Mouse (Mus musculus) layer of hippocampus, postnatal 36 days (tissue): ENCODE data around the gene Emx1. TPM values are rescaled to one million over a fixed set of nuclear protein-coding genes. Genes with fewer than 3 reads are reported as not detected.
"Not testable (repeated sequence)": the region's sequence is repeated elsewhere in the genome, so short reads cannot be mapped to it uniquely, and the experiment has no call there.

Experiments
- DNase-seq, 2 experiments: peaks; one replicate each; pipeline ENCODE4 v3.0.0; 2022
- total RNA-seq, 2 experiments: library from RNA; stranded (reverse); gene quantifications; 2 replicates each; pipeline ENCODE4 v1.2.3; 2021

The Emx1 gene
- total RNA-seq: 10 to 100 TPM; 17.6 to 19.3 TPM

DNA sequence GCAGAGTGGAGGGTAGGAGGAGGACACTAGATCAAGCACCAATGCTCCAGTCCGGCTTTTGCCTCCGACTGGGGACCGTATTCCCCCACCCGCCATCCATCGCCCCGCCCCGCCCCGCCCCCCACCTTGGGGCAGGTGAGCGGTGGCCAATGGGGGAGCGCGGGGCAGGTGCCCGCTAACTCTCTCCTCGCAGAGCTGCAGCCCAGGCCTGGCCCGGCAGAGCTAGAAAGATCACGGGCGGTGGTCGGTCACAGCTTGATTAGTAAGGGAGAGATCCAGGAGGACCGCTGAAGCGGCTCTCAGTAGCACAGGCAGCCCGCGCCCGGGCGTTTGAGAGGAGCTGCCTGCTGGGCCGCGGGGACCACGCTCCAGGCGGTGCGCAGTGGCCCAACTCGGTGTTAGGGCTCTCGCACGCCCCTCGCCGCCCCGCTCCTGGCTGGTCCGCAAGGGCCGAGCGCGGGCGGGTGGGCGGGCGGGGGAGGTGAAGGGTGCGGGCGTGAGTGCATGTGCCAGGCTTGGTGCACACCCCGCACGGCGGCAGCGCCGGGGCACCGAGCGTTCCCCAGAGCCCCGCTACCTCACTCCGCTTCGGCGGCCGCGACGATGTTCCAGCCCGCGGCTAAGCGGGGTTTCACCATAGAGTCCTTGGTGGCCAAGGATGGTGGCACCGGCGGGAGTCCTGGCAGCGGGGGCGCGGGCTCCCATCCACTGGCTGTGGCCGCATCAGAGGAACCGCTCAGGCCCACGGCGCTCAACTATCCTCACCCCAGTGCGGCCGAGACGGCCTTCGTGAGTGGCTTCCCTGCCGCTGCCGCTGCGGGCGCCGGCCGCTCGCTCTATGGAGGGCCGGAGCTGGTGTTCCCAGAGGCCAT lies at the start of gene Emx1:
Gene Emx1, plus strand, starts transcription at position 99 of the 872 bp plus-strand sequence.
- DNase-seq: peak; percentile 68 to 73

DNA sequence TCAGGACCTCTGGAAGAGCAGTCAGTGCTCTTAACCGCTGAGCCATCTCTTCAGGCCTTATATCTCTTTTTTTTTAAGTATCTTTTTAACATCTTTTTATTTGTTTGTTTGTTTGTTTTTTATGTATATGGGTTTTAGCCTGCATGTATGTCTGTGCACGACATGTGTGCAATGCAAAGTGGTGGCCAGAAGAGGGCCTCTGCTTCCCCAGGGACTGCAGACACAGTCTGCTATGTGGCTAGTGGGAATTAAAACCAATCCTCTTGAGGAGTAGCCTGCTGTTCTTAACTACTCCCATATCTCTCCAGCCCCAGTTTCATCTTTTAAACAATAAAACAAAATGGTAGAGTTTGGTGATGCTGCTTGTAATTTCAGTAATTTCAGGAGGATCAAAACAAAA lies 47.7 kb upstream of the Emx1 start:
- DNase-seq: no peak

DNA sequence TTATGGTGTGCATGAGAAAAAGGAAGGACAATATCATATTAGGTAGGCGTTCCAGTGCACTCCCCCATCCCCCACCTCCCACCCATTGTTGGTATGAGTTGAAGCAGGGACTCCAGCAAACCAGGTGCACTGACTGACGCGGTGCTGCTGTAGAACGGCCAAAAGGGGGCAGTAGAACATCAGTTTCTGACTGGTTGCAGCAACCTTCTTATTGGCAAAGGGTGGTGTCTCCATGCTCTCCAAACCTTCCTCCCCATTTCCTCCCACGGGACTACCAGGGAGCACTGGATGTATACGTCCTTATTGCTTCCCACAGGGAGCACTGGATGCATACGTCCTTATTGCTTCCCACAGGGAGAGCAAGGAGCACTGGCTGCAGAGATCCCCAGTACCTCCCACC lies 46.2 kb upstream of the Emx1 start:
- DNase-seq: peak; percentile 29 to 44

DNA sequence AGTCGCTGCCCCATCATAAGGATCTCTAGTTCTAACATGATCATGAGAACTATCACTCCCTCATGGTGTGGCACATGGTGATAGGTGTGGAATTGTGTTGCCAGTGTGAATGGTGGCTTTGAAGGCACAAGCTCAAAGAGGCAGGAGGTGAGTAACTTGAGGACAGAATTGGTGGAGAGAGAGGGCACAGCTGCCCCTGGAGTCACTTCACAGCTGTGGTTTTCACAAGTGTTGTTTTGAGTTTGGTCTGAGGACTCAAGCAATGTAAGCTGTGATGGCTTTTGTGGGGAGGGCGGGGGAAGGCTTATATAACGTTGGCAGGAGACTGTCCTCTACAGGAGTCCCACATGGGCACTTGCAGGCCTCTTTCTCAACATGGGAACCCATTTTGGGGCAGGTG lies 42.8 kb upstream of the Emx1 start:
- DNase-seq: no peak

DNA sequence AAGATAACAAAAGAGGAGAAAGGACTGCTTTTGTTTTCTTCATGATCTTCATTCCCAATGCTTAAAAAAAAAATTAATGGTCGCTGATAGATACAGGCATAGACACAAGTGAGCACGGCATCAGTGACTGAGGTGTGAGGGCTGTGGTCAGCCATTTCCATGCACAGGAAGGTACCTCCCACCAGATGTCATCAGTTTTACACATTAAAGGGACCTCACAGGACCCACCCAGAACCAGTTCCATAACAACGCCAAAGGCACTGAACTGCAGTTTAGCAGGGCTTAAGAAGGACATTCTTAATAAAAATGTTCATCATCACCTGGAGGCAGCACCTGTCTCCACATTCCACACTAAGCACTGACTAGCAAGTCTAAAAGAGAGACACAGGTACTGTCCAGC lies 39.6 kb upstream of the Emx1 start:
- DNase-seq: no peak

DNA sequence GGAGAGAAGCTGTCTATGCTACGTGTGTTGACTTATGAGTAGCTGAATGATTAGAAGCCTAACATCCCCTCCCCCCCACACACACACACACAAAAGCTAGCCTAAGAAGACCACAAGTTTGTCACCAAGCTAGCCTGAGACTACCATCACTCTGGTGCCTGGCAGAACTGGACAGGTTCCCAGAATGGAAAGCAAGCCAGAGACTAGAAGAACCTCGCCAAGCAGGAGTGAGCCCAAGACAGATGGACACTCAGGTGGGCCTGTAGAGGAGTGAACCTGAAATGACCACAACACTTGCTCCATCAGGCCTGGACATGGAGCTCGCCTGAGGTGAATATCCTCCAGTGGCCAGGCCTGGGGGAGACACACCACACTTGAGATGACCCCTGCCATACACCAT lies 36.9 kb upstream of the Emx1 start:
- no peak for DNase-seq

DNA sequence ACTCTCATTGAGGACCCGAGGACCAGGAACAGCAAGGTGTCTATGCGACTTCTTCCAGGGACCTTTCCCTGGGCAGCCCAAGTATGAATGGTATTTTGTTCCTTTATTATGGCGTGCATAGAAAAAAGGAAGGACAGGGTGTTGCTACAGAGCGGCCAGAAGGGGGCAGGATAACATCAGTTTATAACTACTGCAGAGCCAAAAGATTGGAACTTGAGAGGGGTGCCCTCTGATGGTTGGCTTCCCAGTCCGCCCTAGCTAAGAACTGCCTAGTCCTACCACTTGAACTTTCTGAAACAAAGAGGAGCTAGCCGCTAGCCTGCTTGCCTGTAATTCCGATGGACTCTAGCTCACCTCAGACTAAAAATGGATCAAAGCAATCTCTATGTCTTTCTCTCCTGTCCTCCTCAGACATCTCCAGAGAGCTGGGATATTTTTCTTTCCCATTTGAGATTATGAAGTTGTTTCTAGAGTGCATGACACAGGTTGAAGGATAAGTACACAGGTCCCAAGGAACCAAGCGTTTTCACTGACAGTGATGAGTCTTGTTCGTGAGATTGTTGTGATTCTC lies 33.2 kb upstream of the Emx1 start:
- peak; percentile 61 to 71 for DNase-seq

DNA sequence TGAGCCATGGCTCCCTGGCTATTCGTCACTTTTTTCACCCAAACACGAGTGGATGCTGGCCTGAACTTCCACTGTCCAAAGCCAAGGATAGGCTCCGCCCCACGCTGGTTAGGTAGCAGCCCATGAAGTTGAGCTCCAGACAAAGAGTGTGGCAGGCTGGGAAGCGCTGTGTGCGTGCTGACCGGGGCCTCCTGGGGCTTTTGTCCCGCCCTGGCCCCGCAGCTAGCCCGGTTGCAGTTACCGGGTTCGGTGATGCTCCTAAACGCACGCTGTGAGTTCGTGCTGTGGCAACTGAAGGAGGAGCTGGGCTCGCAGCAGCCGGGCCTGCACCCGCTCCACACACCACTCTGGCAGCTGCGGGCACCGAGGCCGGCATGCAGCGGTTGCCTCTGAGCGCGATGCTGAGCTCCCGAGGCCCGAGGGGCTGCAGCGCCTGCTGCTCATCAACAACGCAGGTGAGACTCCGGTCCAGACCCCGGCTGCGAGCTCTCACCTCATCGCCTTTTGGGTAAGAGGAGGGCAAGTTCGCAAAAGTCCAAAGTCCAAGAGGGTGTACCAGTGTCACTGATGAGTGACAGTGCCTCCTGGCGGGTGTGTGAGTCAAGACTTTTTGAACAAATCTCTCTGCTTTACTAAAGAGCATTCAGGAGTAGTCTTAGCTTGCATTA lies 32.2 kb upstream of the Emx1 start:
- DNase-seq: no peak

DNA sequence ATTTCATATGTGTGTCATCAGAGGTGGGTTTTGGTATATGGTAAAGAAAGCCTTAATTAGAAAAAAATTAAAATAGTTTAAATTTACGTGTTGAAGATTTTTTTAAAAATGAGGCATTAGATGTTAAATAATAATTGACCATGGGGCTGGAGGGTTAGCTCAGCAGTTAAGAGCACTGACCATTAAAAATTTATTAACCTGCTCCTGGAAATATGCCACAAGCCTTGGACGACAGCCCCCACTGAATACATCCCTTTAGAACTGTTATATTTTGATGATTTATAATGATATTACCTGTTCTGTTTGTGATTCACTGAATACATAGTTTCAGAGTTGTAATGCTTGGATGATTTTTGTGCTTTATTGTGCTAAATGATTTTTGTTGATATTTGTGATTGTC lies 30.7 kb upstream of the Emx1 start:
- DNase-seq: not testable (repeated sequence)

DNA sequence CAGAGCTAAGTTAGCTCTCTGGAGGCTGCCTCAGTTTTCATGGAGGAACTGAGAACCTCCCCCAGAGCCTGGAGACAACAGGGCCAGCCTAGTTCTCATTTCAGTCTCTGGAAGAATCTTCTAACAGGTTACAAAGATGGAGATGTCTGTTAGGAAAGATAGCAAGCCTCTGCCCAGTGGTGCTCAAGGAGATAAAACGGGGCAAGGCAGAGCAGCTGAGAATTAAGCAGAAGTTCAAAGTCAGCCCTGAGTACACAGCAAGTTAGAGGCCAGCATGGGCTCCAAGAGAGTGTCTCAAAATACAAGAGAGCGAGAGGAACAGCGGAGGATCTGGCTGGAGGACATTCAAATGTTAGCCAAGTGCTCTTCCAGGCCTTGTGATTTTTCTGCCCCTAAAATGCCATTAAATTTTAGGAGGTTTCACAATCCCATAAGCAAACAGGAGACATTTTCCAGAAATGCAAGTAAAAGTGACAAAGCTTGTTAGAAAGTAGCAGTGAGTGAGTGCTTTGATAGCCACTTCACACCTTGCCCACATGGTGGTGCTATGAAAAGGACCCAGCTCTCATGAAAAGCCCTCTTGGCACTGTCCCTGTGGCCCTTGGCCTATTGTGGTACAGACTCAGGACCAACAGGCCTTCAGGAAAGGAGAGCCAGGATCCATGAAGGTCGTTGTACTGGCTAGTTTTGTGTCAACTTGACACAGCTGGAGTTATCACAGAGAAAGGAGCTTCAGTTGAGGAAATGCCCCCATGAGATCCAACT lies 29.0 kb upstream of the Emx1 start:
- not testable (repeated sequence) for DNase-seq

DNA sequence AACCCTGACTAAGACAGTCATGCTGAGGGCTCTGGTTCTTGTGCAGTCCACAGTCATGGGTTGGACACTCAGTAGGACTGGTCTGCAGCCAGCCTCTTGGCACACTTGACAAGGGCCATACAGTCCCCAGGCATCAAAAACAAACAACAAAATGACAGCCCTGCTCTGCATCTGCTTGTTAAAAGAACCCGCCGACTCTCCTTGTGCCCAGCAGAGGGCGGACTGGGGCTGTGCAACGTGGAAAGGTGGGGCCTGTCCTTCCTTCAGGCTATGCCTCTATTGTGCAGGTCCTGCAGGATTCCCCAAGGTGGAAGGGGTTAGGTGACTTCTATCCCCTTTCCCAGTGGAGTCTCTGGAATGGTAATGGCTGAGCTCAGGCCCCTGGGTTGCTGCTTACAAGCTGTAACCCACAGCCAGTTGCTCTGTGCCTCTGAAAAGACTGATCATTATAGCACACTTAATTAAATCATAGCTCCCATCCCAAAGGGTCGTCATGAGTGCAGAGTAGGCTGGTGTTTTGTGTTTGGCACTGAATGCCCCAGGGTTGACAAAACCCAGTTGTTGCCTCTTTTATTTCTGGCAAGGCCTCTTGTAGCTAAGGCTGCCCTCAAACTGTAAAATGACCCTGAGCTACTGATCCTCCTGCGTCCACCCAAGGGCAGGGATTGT lies 28.0 kb upstream of the Emx1 start:
- DNase-seq: peak; percentile 48 to 54

DNA sequence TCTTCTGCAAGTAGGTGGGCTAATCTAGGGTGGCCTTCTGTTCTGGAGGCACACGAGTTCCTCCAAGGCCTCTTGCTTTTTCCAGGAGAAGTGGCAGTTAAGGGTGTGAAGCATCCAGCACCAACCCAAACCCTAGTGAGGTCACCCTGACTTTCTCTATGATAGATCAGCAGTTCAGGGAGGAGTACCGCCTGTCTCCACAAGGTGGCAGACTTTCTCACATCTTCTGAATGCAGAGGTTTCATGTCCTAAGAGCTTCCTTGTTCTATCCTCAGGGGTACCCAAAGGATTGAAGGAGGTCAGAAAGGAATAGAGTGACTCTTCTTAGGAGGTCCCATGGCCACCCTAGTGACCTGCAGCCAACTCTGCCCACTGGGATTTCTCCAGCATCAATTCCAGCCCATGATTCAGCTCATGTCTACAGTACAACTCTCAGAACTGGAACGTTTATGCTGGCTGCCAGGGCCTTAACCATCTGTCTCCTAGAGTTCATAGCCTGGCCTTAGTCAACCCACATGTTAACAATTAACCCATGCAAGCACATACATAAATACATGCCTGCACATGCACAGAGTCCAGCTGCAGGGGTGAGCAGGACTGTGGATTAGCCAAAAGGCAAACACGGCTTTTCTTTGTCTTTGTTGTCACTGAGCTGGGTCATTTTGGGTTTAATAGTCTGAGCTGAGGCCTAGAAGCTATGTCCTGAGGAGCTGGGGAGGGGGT lies 26.9 kb upstream of the Emx1 start:
- peak; percentile 61 to 70 for DNase-seq

DNA sequence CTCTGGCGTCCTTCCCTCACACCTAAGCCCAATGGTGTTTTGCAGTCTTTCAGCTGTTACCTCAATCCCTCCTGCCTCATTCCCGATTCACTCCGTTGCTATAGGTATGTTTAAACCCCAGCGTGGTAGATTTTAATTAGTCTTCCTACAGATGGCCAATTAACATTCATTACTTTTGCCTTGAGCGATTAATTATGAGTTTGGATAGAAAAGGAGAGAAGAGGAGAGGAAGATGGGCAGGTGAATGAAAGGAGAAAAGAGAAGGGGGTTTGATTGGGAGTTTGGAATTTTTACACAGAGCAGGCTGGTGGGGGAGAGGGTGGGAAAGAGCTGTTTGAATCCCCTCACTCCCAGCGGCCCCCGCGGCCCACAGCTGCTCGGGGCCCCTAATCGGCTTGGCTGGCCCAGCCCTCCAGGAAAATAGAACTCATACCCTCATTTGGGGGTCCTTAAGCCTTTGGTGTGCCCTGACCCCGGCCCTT lies 21.8 kb upstream of the Emx1 start:
- DNase-seq: no peak

DNA sequence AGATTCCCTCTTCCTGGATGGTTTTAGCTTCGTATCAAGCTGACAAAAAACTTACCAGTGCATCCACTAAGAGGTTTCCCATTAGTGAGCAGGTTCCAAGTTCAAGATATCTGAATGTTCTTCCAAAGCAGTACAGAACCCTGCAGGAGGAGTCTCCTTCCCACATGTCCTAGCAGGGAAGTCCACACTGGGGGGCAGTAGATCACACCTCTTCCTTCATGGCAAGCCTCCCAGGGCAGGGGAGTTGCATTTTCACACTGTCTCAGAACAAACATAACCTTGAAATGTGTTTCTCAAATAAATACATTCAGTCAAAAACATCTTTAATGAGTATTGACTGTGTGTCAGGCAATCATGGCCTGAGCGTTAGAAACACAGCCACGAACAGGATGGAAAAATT lies 7.7 kb upstream of the Emx1 start:
- no peak for DNase-seq

DNA sequence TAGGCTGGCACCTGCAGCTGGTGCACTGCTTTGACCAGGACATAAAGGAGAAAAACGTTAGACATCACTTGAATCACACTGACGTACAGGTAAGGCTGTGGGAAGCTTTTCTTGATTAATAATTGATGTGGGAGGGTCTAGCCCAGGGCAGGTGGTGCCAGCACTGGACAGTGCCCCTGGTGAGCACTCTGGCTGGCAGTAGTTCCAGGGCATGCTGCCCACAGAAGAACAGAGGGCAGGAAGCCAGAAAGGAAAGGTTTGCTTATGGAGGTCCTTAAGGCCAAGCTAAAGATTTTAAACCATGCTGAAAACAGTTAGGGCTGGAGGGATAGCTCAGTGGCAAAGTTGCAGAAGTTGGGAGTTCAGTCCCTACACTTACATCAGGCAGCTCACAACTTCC lies 7.2 kb upstream of the Emx1 start:
- no peak for DNase-seq

DNA sequence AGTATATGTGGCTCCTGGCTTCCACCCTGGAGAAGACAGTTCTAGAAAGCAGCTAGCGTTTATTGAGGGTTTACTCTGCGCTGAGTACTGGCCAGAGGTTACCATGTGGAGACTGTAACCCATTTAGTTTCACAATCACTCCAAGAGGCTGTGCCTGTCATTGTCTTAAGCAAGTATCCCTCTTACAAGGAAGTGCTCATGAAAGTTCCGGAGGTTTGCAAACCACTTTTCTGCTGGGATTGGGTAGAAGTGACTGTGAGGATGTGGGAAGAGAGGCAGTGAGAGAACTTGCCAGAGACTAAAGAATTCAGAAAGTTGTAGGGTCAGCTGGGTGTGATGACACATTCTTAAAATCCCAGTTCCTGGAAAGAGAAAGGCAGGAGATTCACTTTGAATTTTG lies 3.3 kb upstream of the Emx1 start:
- DNase-seq: no peak

DNA sequence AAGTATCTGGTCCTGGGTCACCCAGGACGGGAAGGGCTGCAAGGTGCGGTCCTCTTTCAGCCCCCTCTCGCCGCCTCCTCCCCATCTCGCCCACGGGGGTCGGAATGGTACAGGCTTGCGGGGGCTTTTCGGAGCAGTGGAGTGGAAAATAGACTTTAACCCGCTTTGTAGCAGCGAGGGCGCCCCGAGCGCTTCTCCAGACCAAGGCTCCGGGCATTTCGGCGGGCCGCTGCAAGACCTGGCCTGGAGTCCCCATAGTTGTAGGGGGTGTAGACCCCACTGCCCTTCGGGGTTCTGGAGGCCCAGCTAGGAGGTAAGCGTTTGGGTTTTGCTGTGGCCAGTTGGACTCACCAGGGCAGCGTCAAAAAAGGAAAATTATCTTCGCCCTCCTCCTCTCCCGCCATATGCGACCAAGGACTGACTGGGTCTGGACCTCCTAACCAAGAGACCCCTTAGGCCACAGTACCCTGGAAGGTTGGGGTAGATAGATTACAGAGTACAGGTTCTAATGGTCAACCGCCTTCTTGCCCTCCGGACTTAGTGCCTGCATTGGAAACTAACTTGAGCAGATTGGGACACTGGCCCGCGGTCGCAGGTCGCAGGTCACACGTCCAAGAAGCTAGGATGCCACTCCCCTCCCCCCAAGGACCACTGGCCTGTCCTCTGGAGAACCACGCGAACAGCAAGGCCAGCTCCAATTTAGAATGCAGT lies 1.1 kb upstream of the Emx1 start:
- no peak for DNase-seq

DNA sequence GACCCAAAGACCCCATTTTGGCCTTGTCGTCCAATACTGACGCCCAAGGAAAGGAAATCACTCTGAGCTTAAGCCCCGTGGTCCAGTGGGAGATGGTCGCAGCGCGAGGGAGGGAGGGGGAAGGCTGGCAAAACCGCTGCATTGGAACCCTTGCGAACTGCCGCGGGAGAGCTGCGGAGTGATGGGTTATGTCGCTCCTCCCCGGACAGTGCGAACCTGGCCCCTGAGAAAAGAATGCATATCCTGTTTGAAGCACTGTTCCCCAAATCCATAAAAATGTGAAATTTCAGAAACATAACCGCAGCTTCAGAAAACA lies 536 bp upstream of the Emx1 start:
- DNase-seq: no peak

DNA sequence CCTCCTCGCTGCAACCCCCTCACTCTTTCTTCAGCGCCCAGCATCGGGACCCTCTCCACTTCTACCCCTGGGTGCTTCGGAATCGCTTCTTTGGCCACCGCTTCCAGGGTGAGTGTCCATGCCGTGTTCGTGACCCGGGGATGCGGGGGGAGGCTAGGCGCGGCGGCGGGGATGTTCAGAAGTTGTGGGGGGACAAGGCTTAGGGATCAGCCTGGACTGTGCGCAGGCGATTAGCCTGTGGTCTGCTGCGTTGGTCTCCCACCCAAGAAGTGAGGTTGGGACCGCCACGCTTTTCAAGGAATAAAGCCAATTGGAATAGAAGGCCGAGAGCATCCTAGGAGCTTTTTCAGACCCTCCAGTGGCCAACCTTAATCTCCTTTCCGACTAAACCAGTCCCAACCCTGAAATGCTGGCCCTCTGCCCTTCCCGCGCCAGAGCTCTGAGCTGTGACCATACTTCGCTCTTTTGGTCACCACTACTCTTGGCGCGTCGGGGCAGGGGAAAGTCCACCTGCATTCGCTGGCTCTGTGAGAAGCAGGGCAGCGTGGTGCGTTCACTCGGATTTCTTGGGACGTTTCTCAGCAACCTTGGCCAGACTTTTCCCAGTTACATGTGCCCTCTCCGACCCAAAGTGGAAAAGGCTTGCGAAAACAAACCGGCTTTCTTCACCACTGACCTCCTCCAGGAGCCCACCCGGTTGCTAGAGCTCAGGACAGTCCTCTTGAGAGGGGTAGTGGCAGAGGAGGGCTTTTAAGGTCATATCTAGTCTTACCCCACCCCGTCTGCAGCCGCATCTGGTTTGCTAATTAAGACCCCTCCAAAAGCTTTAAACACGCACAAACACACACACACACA lies 1.2 kb downstream of the Emx1 start:
- DNase-seq: peak in 1 of 2 experiments; percentile 23

DNA sequence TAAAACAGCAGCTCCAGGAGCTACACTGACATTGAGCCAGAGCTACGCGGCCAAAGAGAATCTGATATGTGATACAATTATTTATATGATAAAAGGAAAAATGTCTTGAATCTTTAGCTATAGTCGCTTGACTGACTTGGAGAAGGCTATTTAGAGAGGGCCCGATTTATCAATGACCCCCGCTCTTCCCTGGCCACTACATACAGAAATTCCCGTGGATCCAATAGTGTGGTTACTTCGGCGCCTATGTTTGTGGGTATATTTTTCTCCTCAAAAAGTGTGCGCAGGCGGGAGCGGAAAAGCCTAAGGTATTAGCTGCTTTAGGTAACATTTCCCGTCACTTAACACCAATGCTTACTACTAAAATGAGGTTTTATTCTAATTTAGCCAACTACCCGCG lies 2.1 kb downstream of the Emx1 start:
- no peak for DNase-seq
